ENCODE assay signal across 16 mouse cellular contexts in the genomic region with DNA sequence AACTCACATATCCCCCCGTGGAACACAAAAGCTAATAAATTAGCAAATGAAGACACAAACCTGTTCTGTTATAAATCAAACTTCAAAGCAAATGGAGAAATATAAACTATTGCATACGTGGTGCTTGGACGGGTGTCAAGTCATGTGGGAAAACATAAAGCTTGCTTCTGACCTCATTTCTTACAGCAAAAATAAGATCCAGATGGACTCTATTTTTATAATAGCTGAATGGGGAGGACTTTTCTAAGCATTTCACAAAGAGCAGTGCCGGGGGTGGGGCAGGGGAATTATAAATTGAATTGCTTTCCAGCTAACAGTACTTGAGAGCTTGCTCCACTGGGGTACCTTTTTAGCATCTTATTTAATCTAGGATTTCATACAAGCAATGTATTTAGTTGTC. TPM values are rescaled to one million over a fixed set of nuclear protein-coding genes. Genes with fewer than 3 reads are reported as not detected.
DNase-seq lines count a peak whose midpoint lies in the region; ATAC-seq lines count a peak whose summit lies in the region.
"Had no signal": no experiment of that assay in that cellular context is flagged by ENCODE, and none has a peak within 500 bp of the region (broad histone marks: within the 10 kb centered on the region; RNA-seq: fewer than 3 reads in every experiment).

No protein-coding gene starts in this region.

- no peak overlapping the region for H3K9ac ChIP-seq in forebrain, embryonic 14.5 days (ENCODE audit: low read length)
- H3K9ac ChIP-seq in forebrain, embryonic 11.5 days (ENCODE audit: low read length) = no peak overlapping the region
- H3K9ac ChIP-seq in embryonic facial prominence, embryonic 14.5 days (ENCODE audit: low read depth, low read length) = no peak overlapping the region
- H3K9ac ChIP-seq in limb, embryonic 15.5 days = no peak overlapping the region

- no peaks in the 10 kb centered on the region for H3K9me3 ChIP-seq in forebrain, embryonic 14.5 days (replicated peaks; ENCODE audit: control insufficient read depth, low read length)
- no peaks in the 10 kb centered on the region for H3K9me3 ChIP-seq in forebrain, embryonic 11.5 days (ENCODE audit: control insufficient read depth, low read length)
- H3K9me3 ChIP-seq in embryonic facial prominence, embryonic 14.5 days (ENCODE audit: control insufficient read depth, low read length) = no peaks in the 10 kb centered on the region
- no peaks in the 10 kb centered on the region for H3K9me3 ChIP-seq in limb, embryonic 15.5 days

- no peak overlapping the region for H3K27ac ChIP-seq in forebrain, embryonic 14.5 days (ENCODE audit: low read depth, low read length)
- no peak overlapping the region for H3K27ac ChIP-seq in forebrain, embryonic 11.5 days (ENCODE audit: low read depth, low read length)
- peak overlapping the region; percentile 67 for H3K27ac ChIP-seq in embryonic facial prominence, embryonic 14.5 days (replicated peaks; ENCODE audit: low read depth, low read length)
- peak overlapping the region; percentile 57; the same call in 1 of the 2 replicates for H3K27ac ChIP-seq in limb, embryonic 15.5 days
- H3K27ac ChIP-seq: heart, adult 2 months had no signal

- no peak overlapping the region for H3K4me3 ChIP-seq in forebrain, embryonic 14.5 days (ENCODE audit: low read depth, low read length)
- H3K4me3 ChIP-seq in forebrain, embryonic 11.5 days (ENCODE audit: low read depth, low read length) = no peak overlapping the region
- H3K4me3 ChIP-seq in embryonic facial prominence, embryonic 14.5 days (ENCODE audit: low read depth, low read length) = no peak overlapping the region
- H3K4me3 ChIP-seq in limb, embryonic 15.5 days = no peak overlapping the region
- H3K4me3 ChIP-seq: heart, adult 2 months had no signal

- no peak for ATAC-seq in forebrain, embryonic 14.5 days
- ATAC-seq in forebrain, embryonic 11.5 days (replicated peaks; ENCODE audit: low FRiP score) = no peak
- peak; percentile 67; the same call in 1 of the 2 replicates for ATAC-seq in embryonic facial prominence, embryonic 14.5 days (ENCODE audit: low read depth)
- no peak for ATAC-seq in limb, embryonic 15.5 days (ENCODE audit: insufficient number of reproducible peaks, low FRiP score, low TSS enrichment, low read depth)
- ATAC-seq: inflammation-experienced regulatory T-cells, adult 6 months had no signal

- DNase-seq in forebrain, embryonic 14.5 days (ENCODE audit: low spot score) = peak; percentile 40
- DNase-seq in forebrain, embryonic 11.5 days (ENCODE audit: low spot score) = no peak
- peak; percentile 69 for DNase-seq in 3T3-L1 (ENCODE audit: low read depth, low spot score)
- peak; percentile 92 for DNase-seq in embryonic facial prominence, embryonic 14.5 days (ENCODE audit: low spot score)
- DNase-seq in layer of hippocampus, adult 11-12 months (ENCODE audit: low spot score) = no peak
- no peak for DNase-seq in gastrocnemius, postnatal 14 days
- DNase-seq in kidney, adult 18-20 months = no peak
- DNase-seq: adrenal gland, postnatal 25 days; heart, adult 2 months; heart, postnatal 4 days; kidney, postnatal 10 days; lung, adult 18-20 months; spleen, adult 18-20 months had no signal

- H3K27me3 ChIP-seq in forebrain, embryonic 14.5 days (replicated peaks; ENCODE audit: control insufficient read depth, insufficient read depth, low read length) = no peaks in the 10 kb centered on the region
- no peaks in the 10 kb centered on the region for H3K27me3 ChIP-seq in forebrain, embryonic 11.5 days (ENCODE audit: control insufficient read depth, insufficient read depth, low read length)
- no peaks in the 10 kb centered on the region for H3K27me3 ChIP-seq in embryonic facial prominence, embryonic 14.5 days (replicated peaks; ENCODE audit: control insufficient read depth, insufficient read depth, low read length)
- H3K27me3 ChIP-seq in limb, embryonic 15.5 days = no peaks in the 10 kb centered on the region

- intact Hi-C loops in gastrocnemius, postnatal 14 days (cut with DNase I; ENCODE audit: low total_unique reads) = no loop called here

- WGBS in forebrain, embryonic 14.5 days = 84% methylated on average over 4 of the region's 4 CpGs
- WGBS in forebrain, embryonic 11.5 days = 77% methylated on average over 4 of the region's 4 CpGs
- 29% methylated on average over 4 of the region's 4 CpGs for WGBS in embryonic facial prominence, embryonic 14.5 days
- 19% methylated on average over 4 of the region's 4 CpGs for WGBS in limb, embryonic 15.5 days

- no peaks in the 10 kb centered on the region for H3K36me3 ChIP-seq in forebrain, embryonic 14.5 days (ENCODE audit: control insufficient read depth, insufficient read depth, low read length)
- no peaks in the 10 kb centered on the region for H3K36me3 ChIP-seq in forebrain, embryonic 11.5 days (ENCODE audit: control insufficient read depth, insufficient read depth, low read length)
- H3K36me3 ChIP-seq in embryonic facial prominence, embryonic 14.5 days (ENCODE audit: control insufficient read depth, insufficient read depth, low read length) = no peaks in the 10 kb centered on the region
- no peaks in the 10 kb centered on the region for H3K36me3 ChIP-seq in limb, embryonic 15.5 days

- H3K4me1 ChIP-seq in forebrain, embryonic 14.5 days (ENCODE audit: control insufficient read depth, insufficient read depth, low read length) = no peaks in the 10 kb centered on the region
- H3K4me1 ChIP-seq in forebrain, embryonic 11.5 days (replicated peaks; ENCODE audit: control insufficient read depth, insufficient read depth, low read length) = no peaks in the 10 kb centered on the region
- peaks cover 7% of the 10 kb centered on the region for H3K4me1 ChIP-seq in embryonic facial prominence, embryonic 14.5 days (ENCODE audit: control insufficient read depth, insufficient read depth, low read length)
- H3K4me1 ChIP-seq in limb, embryonic 15.5 days = peaks cover 8% of the 10 kb centered on the region

- H3K4me2 ChIP-seq in forebrain, embryonic 14.5 days (ENCODE audit: low read length) = no peak overlapping the region
- no peak overlapping the region for H3K4me2 ChIP-seq in forebrain, embryonic 11.5 days (ENCODE audit: low read depth, low read length, severe bottlenecking)
- H3K4me2 ChIP-seq in embryonic facial prominence, embryonic 14.5 days (ENCODE audit: low read depth, low read length) = no peak overlapping the region
- H3K4me2 ChIP-seq in limb, embryonic 15.5 days = no peak overlapping the region

RNA-seq across cellular contexts. Expression of gene Tead1, which starts 51.6 kb away (rescaled TPM):
- polyA plus RNA-seq in forebrain, embryonic 14.5 days (2014; fragmentation: Nextera tagmentation; extraction: Ambion mirVana) = 6.0 and 7.8 TPM in 2 replicates
- 17.9 and 24.9 TPM in 2 replicates for polyA plus RNA-seq in forebrain, embryonic 11.5 days (2014; fragmentation: Nextera tagmentation; extraction: Ambion mirVana)
- 18.0 and 18.2 TPM in 2 replicates for polyA plus RNA-seq in embryonic facial prominence, embryonic 14.5 days (2014; fragmentation: Nextera tagmentation; extraction: Ambion mirVana)
- 22.6 and 24.5 TPM in 2 replicates for polyA plus RNA-seq in limb, embryonic 15.5 days (2015; fragmentation: Nextera tagmentation; extraction: Ambion mirVana)
- total RNA-seq in gastrocnemius, postnatal 14 days (2021) = 100 to 1,000 TPM; 106 to 120 TPM
- total RNA-seq: megakaryocyte progenitor cell, adult 5-6 weeks had no signal

Comparison
In these comparisons a context has a peak if more than half of its experiments do, and no peak if none do; other contexts are left out.
1. DNase-seq: peak in forebrain, embryonic 14.5 days (single experiment), 3T3-L1 (single experiment) and embryonic facial prominence, embryonic 14.5 days (single experiment); none in forebrain, embryonic 11.5 days (single experiment), layer of hippocampus, adult 11-12 months (single experiment), gastrocnemius, postnatal 14 days (single experiment) and kidney, adult 18-20 months (single experiment).
2. H3K27ac ChIP-seq: peak in embryonic facial prominence, embryonic 14.5 days (single experiment) and limb, embryonic 15.5 days (single experiment); none in forebrain, embryonic 14.5 days (single experiment) and forebrain, embryonic 11.5 days (single experiment).